Mouse (Mus musculus): ENCODE results near the gene Eif4g1.

GRCm38 (mm10) chr16:20703071-20703470 lies 35.0 kb downstream of the Eif4g1 start:
- TF ChIP-seq CTCF (IDR thresholded peaks at IDR 0.05; ENCODE audit: extremely low read depth, insufficient read length, insufficient replicate concordance, low read depth, low read length) (no peak), POLR2A (IDR thresholded peaks at IDR 0.05; ENCODE audit: low read depth, low read length) (no peak)
